Mouse (Mus musculus) retina, embryonic 14.5 days (tissue): ENCODE results near the gene Qtrt1.
"Not testable (repeated sequence)": the region's sequence is repeated elsewhere in the genome, so short reads cannot be mapped to it uniquely, and the experiment has no call there.

Source experiments
- DNase-seq: peaks from one replicate; pipeline ENCODE4 v3.0.0-alpha.2; 2015; ENCODE audit warnings: low spot score

Qtrt1 gene

GRCm38 (mm10) chr9:21451391-21451790, 39.8 kb downstream of the Qtrt1 start:
- no peak for DNase-seq

- DNase-seq, result no peak
These were observed 40.2 kb downstream of the Qtrt1 start for GRCm38 (mm10) chr9:21451870-21452269.

- no peak for DNase-seq
These were observed 41.4 kb downstream of the Qtrt1 start for GRCm38 (mm10) chr9:21453003-21453402.

GRCm38 (mm10) chr9:21453459-21453858, 41.8 kb downstream of the Qtrt1 start:
- no peak for DNase-seq

- DNase-seq, result no peak
These were observed 42.9 kb downstream of the Qtrt1 start for GRCm38 (mm10) chr9:21454556-21454955.

GRCm38 (mm10) chr9:21455103-21455770, 43.6 kb downstream of the Qtrt1 start:
- DNase-seq, result no peak

- DNase-seq, result no peak
These were observed 44.8 kb downstream of the Qtrt1 start for GRCm38 (mm10) chr9:21456246-21456929.

GRCm38 (mm10) chr9:21456930-21457634, 45.4 kb downstream of the Qtrt1 start:
- no peak for DNase-seq

- DNase-seq, result no peak
These were observed 47.2 kb downstream of the Qtrt1 start for GRCm38 (mm10) chr9:21458821-21459220.

GRCm38 (mm10) chr9:21460400-21460940, 48.8 kb downstream of the Qtrt1 start:
- DNase-seq, result no peak

GRCm38 (mm10) chr9:21463138-21463590, 51.5 kb downstream of the Qtrt1 start:
- DNase-seq, result peak; percentile 24

GRCm38 (mm10) chr9:21463766-21464564, 52.3 kb downstream of the Qtrt1 start:
- DNase-seq, result no peak

GRCm38 (mm10) chr9:21464565-21464928, 52.9 kb downstream of the Qtrt1 start:
- DNase-seq, result not testable (repeated sequence)

- DNase-seq, result peak; percentile 59
These were observed 57.7 kb downstream of the Qtrt1 start for GRCm38 (mm10) chr9:21469032-21470024.
